Mouse (Mus musculus) induced T-regulatory cell, adult 2 months (primary cell): ENCODE data around the gene Efcab2.

Experiments
- DNase-seq: peaks from one replicate; pipeline ENCODE4 v3.0.0-alpha.2; 2012; ENCODE audit warnings: low read depth

Efcab2 gene

GRCm38 (mm10) chr1:178405951-178406711, at the start of gene Efcab2:
Efcab2 (plus strand) TSS chr1:178406085.
- DNase-seq, result peak; percentile 95

GRCm38 (mm10) chr1:178357776-178358710, 47.8 kb upstream of the Efcab2 start:
- no peak for DNase-seq

DNA sequence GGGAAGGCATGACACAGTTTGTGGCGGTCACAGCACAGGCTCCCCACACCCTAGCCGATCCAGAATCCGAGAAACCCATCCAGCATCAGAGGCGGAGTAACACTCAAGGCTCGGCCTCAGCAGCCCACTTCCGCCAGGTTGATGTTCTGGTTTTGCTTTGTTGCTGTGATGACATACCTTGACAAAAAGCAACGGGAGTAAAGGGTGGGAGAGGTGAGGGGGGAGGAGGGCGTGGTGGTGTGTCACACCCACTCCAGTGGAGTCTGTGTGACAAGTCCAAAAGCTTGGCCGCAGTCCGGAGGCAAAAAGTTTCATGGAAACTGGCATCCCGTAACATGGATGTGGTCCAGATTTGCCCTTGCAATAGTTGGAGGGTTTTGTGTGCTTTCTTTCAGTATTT, 45.6 kb upstream of the Efcab2 start:
- no peak for DNase-seq

- peak; percentile 46 for DNase-seq
Measured at GRCm38 (mm10) chr1:178360702-178361101, 45.2 kb upstream of the Efcab2 start.

- no peak for DNase-seq
Measured at GRCm38 (mm10) chr1:178365171-178365570, 40.7 kb upstream of the Efcab2 start.

DNA sequence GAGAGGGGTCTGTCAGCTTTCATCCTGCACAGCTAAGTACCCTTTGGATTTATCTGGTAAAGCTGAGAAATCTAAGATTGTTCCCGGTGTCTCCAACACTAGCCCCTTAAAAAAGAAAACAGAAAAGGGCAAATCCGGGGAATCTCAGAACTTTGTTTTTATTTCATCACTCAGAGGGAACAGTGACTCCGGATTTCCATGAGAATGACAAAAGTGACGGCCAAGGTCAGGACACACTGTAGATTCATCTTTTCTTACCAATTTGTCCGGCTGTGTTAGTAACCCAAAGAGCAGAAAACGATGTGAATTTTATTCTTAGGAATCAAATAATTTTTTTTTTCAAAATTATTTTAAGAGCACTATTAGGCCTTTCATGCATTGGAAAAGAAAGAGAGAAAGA, 37.8 kb upstream of the Efcab2 start:
- DNase-seq, result no peak

GRCm38 (mm10) chr1:178368548-178369271, 37.2 kb upstream of the Efcab2 start:
- peak; percentile 93 for DNase-seq

- no peak for DNase-seq
Measured at GRCm38 (mm10) chr1:178369272-178369651, 36.6 kb upstream of the Efcab2 start.

DNA sequence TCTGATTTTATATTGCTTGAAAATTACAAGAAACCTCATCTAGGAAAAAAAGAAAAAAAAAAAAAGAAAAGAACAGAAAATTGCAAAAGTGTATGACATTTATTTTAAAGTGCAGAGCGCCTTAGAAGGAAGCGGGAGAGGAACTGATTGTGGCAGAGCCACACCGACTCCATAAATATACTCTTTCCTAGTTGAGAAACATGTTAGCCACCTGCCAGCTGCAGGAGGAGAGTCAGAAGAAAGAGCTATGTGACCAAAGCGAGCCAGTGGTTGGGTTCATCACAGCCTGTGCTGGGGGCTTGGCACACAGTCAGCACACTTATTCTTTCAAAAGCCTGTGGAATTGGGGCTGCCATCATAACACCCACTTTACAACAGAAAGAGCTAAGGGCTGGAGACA, 33.2 kb upstream of the Efcab2 start:
- no peak for DNase-seq

- DNase-seq, result no peak
Measured at GRCm38 (mm10) chr1:178375381-178375780, 30.5 kb upstream of the Efcab2 start.

DNA sequence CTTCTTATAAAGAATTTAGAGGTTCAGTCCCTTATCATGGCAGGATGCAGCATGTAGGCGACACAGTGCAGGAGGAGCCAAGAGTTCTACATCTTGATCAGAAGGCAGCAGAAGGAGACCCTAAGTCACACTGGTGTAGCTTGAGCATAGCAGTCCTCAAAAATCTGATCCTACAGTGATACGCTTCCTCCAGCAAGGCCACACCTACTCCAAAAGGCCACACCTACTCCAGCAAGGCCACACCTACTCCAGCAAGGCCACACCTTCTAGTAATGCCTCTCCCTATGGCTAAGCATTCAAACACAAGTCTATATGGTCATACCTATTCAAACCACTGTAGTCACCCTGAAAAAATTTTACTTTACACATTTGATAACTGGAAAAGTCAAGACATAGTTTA, 29.8 kb upstream of the Efcab2 start:
- DNase-seq, result no peak

DNA sequence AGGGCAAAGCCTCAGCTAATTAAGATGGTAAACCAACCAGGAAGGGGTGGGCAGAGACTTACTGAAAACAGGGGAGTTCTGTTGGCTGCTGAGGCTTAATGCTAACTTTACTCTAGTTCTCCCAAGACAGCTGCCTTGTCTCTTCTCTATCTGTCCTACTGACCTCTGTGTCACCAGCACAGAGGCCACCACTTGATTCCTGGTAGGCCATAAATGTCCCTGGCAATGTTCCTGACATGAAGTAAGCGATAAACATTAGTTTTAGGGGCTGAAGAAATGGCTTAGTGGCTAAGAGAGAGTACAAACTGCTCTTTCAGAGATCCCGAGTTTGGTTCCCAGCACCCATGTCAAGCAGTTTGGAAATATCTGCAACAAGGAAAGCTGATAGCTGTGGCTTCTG, 29.0 kb upstream of the Efcab2 start:
- no peak for DNase-seq

- DNase-seq, result no peak
Measured at GRCm38 (mm10) chr1:178378115-178378514, 27.8 kb upstream of the Efcab2 start.

DNA sequence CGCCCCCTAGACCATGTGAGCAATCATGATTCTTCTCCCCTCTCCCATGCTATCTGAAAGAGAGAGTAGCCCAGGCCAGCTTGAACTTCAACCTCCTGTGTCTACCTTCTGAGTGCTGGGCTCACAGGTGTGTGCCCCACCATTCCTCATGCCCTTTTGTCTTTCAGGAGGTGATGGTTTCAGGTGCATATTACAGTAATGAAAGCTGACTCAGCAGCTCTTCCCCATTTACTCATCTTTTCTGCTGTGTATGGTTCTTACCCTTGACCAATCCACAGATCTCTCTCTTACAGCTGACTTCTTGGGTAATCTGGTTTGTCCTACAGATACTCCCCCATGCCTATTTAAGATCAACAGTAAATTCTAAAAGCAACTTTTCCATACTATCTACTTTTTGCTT, 26.7 kb upstream of the Efcab2 start:
- DNase-seq, result no peak

GRCm38 (mm10) chr1:178382165-178382564, 23.7 kb upstream of the Efcab2 start:
- no peak for DNase-seq

DNA sequence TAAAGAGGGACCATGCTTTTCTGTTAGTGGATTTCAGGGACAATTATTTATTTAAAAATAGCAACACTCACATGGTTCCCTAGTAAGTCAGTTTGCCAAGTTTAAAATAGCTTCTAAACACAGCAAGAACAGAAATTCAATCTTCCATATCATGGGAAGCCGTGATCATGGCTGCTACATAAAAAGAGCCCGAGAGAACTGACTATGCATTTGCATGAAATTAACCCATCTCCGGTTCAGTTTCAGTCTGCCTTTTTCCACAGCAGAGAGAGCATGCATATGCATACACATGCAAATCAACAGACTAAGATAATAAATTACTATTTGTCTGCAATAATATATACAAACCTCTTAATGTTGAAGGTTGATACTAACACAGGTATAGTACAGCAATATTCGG, 17.1 kb upstream of the Efcab2 start:
- no peak for DNase-seq

- DNase-seq, result no peak
Measured at GRCm38 (mm10) chr1:178389401-178389800, 16.5 kb upstream of the Efcab2 start.

DNA sequence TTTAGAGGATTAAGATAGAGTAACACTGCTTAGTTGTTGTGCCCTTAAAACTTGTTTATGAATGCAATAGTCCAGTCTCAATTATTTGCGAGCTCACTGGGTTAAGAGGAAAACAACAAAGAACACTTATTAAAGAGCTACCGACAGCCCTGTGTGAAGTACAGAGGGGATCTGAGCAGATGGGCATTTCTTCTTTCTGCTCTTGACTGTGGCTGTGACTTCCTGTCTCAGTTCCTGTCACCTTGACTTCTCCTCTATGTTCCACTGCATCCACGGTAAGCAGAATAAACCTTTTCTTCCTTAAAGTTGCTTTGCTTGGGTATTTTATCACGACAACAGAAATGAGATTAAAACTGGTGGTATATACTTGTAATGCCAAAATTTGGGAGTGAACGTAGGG, 12.9 kb upstream of the Efcab2 start:
- DNase-seq, result peak; percentile 12

- DNase-seq, result no peak
Measured at GRCm38 (mm10) chr1:178395091-178395490, 10.8 kb upstream of the Efcab2 start.

DNA sequence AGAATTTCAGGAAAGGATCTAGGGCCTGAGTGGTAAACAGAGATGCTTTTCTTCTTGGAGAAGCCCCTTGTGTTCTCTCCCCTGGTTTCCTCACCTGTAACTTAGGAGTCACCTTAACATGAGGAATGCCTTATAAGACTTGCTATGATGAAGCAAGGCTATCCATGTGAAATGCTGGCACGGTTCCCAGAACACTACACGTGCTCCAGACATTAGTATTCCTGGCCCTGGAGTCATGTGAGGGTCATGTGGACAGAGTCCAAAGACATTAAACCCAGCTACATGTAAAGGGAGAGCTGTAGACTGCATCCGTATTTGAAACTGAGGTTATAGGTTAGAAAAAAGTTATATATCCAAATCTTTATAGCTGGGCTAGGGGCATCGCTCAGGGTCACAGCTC, 9.5 kb upstream of the Efcab2 start:
- no peak for DNase-seq

- no peak for DNase-seq
Measured at GRCm38 (mm10) chr1:178399879-178400278, 6.0 kb upstream of the Efcab2 start.

GRCm38 (mm10) chr1:178400652-178401051, 5.2 kb upstream of the Efcab2 start:
- DNase-seq, result no peak

DNA sequence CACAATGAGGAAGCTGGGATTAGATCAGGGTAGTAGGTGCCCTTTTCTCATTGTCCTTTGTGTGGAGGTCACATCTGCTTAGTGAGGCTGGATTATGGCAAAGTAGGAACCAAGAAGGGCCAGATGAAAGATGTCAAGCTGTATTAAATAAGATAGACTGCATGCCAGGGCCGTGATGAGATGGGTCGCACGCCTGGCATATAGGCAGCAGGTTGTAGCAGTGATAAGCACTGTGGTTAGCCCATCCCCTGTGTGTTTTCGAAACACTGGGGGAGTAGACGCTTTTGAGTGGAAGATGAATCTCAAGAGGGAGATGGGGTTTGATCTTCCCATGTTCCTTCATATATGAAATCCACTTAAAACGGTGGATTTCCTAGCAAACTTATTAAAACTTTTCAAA, 3.9 kb upstream of the Efcab2 start:
- no peak for DNase-seq
